Mouse (Mus musculus) intestine, embryonic 14.5 days (tissue): ENCODE data around the gene Bank1. TPM values are rescaled to one million over a fixed set of nuclear protein-coding genes. Genes with fewer than 3 reads are reported as not detected.
"Not testable (repeated sequence)": the region's sequence is repeated elsewhere in the genome, so short reads cannot be mapped to it uniquely, and the experiment has no call there.

Experiments
- ATAC-seq: fragments of 200-750 bp; cut with Nextera tagmentation; replicated peaks from 2 replicates; pipeline ENCODE4 v1.8.0; 2017; ENCODE audit warnings: low read depth, moderate number of reproducible peaks, moderate TSS enrichment, moderate library complexity; ENCODE audit not compliant: low FRiP score, low TSS enrichment
- DNase-seq: peaks from one replicate; pipeline ENCODE4 v3.0.0-alpha.2; 2018; ENCODE audit warnings: low spot score
- H3K27ac ChIP-seq: fragments of 300-500 bp; sonication (generic); 2 replicates; pipeline ENCODE4 v1.5.1; 2014; ENCODE audit warnings: low read depth, mild to moderate bottlenecking, control low read depth
- H3K27me3 ChIP-seq: fragments of 300-500 bp; sonication (generic); replicated peaks from 2 replicates; pipeline ENCODE4 v1.6.1; 2014; ENCODE audit warnings: low read length, control low read depth; ENCODE audit not compliant: control insufficient read depth, insufficient read depth
- H3K36me3 ChIP-seq: fragments of 300-500 bp; sonication (generic); 2 replicates; pipeline ENCODE4 v1.6.1; 2014; ENCODE audit warnings: low read length, control low read depth; ENCODE audit not compliant: control insufficient read depth, insufficient read depth
- H3K4me1 ChIP-seq: fragments of 300-500 bp; sonication (generic); replicated peaks from 2 replicates; pipeline ENCODE4 v1.6.1; 2014; ENCODE audit warnings: low read length, control low read depth, mixed read lengths; ENCODE audit not compliant: control insufficient read depth, insufficient read depth
- H3K4me2 ChIP-seq: fragments of 300-500 bp; sonication (generic); 2 replicates; pipeline ENCODE4 v1.6.1; 2014; ENCODE audit warnings: low read length
- H3K4me3 ChIP-seq: fragments of 300-500 bp; sonication (generic); 2 replicates; pipeline ENCODE4 v1.5.1; 2014; ENCODE audit warnings: low read depth, low read length, control low read depth, mixed read lengths
- H3K9ac ChIP-seq: fragments of 300-500 bp; sonication (generic); 2 replicates; pipeline ENCODE4 v1.6.1; 2014; ENCODE audit warnings: mild to moderate bottlenecking, low read length
- H3K9me3 ChIP-seq: fragments of 300-500 bp; sonication (generic); 2 replicates; pipeline ENCODE4 v1.6.1; 2016; ENCODE audit warnings: low read length, control low read depth; ENCODE audit not compliant: control insufficient read depth
- WGBS: fragments of 180-500 bp; shearing (Covaris S2); extraction: QIAGEN DNeasy Blood & Tissue Kit; methylation state at CpG from one replicate; pipeline ENCODE4 v1.1.7; 2014; 5-methylcytosine and 5-hydroxymethylcytosine counted together
- polyA plus RNA-seq: library from polyadenylated mRNA; unstranded; fragments of >200 nt; fragmentation: Nextera tagmentation; extraction: Ambion mirVana; gene quantifications from 2 replicates; pipeline ENCODE4 v1.2.1, GENCODE M21; 2014

The Bank1 gene
- polyA plus RNA-seq, 1 experiment from 2014 or later = 1.6 TPM

DNA sequence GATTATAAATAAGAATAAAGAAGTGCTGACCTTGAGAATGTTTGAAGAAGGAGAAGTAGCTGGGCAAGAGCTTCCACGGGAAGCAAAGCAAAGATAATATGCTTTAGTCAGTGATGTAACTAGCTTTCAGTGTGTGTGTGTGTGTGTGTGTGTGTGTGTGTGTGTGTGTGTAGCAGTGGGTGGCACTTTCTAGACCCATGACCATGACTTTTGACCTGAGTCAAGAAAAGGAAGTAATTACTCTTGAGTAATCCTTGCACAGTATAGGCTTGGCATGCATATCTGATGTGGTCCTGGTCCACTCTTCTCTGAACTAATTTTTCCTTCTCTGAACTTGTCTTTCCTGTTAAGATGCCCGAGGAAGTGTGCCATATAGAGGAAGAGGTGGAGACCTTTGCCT, 5.3 kb upstream of the Bank1 start:
- Histone ChIP-seq H3K4me2 (no peak overlapping the region), H3K27ac (no peak overlapping the region), H3K4me1 (no peaks in the 10 kb centered on the region), H3K36me3 (no peaks in the 10 kb centered on the region), H3K9me3 (no peaks in the 10 kb centered on the region), H3K4me3 (no peak overlapping the region), H3K9ac (no peak overlapping the region), H3K27me3 (no peaks in the 10 kb centered on the region)
- 68% methylated on average over 2 of the region's 2 CpGs for WGBS
- ATAC-seq (no peak), DNase-seq (no peak)

DNA sequence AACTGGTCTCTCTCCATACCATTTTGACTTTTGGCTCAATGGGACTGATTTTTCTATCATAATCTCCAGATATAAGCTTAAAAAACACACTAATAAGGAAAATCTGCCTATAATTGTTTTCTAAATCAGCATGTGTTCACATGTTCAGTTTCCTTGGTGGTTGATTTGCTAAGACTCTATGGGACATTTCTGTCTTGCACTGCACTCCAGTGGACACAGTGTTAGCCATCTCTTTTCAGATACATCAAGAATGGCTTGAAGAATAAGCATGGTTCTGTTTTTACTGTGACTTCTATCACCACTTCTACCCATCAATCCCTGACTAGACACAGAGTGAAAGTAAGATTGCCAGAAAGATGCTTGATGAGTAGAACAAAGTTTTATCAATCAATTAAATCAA, 4.2 kb upstream of the Bank1 start:
- Histone ChIP-seq H3K27ac (no peak overlapping the region), H3K9me3 (no peaks in the 10 kb centered on the region), H3K9ac (no peak overlapping the region), H3K36me3 (no peaks in the 10 kb centered on the region), H3K27me3 (no peaks in the 10 kb centered on the region), H3K4me2 (no peak overlapping the region), H3K4me1 (no peaks in the 10 kb centered on the region), H3K4me3 (no peak overlapping the region)
- no peak for ATAC-seq
- no peak for DNase-seq

DNA sequence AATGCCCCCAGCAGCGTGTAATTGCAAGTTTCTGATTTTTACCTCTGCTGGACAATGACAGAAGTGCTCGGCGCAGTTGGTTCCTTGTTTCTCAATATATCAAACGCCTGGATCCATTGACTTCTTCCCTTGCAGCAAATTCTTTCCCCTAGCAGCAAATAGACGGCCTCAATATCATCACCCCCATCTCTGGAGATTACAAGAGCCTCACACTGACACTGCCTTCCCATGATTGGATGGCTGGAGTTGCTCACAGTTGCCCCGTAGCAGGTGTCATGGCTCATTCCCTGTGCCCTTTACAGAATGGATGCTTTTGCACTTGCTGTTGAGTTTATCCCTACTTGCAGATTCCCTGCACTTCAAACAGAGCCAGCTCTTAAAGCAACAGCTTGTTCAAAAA, 3.3 kb upstream of the Bank1 start:
- H3K36me3 ChIP-seq = no peaks in the 10 kb centered on the region
- no peak overlapping the region for H3K4me3 ChIP-seq
- H3K27me3 ChIP-seq = no peaks in the 10 kb centered on the region
- no peaks in the 10 kb centered on the region for H3K9me3 ChIP-seq
- no peaks in the 10 kb centered on the region for H3K4me1 ChIP-seq
- H3K4me2 ChIP-seq = no peak overlapping the region
- no peak overlapping the region for H3K9ac ChIP-seq
- DNase-seq (no peak), ATAC-seq (no peak)
- no peak overlapping the region for H3K27ac ChIP-seq
- WGBS = 65% methylated on average over 6 of the region's 6 CpGs

DNA sequence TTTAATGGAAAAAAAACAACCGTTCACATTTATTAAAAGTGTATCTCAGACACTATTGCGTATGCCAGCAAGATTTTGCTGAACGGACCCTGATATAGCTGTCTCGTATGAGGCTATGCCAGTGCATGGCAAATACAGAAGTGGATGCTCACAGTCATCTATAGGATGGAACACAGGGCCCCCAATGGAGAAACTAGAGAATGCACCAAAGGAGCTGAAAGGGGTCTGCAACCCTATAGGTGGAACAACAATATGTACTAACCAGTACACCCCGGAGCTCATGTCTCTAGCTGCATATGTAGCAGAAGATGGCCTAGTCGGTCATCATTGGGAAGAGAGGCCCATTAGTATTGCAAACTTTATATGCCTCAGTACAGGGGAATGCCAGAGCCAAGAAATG, 1.1 kb downstream of the Bank1 start:
- DNase-seq, ATAC-seq, H3K4me2 ChIP-seq, H3K9me3 ChIP-seq, H3K9ac ChIP-seq, H3K4me3 ChIP-seq, H3K36me3 ChIP-seq, H3K27me3 ChIP-seq, H3K4me1 ChIP-seq, H3K27ac ChIP-seq: not testable (repeated sequence)
- 91% methylated on average over 6 of the region's 6 CpGs for WGBS

DNA sequence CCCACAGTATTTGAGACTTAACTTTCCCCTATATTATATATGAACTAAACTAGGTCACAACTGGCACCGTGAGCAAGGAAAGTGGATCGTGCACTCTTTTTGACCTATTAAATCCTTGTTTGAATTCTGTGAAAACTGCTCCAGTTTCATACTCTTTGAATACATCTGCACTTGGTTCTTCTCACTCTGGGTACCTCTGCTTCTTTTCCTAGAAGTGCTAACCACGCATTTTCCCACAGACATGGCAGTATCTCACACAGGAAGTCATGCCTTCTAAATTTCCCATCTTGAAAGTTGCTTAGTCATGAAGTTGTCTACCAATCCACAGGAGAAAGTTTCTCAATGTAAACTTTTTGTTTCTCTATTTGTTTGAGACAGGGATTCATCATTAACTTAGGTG, 3.9 kb downstream of the Bank1 start:
- Histone ChIP-seq H3K4me2 (no peak overlapping the region), H3K27me3 (no peaks in the 10 kb centered on the region), H3K36me3 (no peaks in the 10 kb centered on the region), H3K9ac (no peak overlapping the region), H3K27ac (no peak overlapping the region), H3K4me3 (no peak overlapping the region), H3K9me3 (no peaks in the 10 kb centered on the region), H3K4me1 (no peaks in the 10 kb centered on the region)
- ATAC-seq (no peak), DNase-seq (no peak)
- WGBS = 87% methylated on average over 3 of the region's 3 CpGs

DNA sequence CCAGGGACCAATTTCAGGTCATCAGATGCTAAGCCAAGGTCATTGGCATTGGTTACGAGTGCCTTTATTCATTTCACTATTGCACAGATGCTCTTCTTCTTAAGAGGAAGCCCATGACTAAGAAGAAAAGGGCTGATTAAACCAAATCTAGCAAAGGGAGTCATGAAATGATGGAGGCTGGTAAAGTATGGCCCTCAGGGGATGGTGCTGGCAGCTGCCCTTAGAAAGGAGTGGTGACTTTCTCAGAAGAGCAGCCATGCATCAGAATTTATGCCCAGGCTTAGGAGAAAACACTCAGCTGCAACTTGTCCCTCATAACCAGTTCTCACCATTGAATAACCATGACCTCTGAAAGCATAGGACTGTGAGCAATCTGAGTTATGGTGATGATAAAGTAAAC, 17.4 kb downstream of the Bank1 start:
- H3K4me2 ChIP-seq = no peak overlapping the region
- no peak overlapping the region for H3K9ac ChIP-seq
- no peaks in the 10 kb centered on the region for H3K4me1 ChIP-seq
- no peaks in the 10 kb centered on the region for H3K36me3 ChIP-seq
- ATAC-seq = no peak
- H3K9me3 ChIP-seq = no peaks in the 10 kb centered on the region
- no peak for DNase-seq
- H3K27me3 ChIP-seq = no peaks in the 10 kb centered on the region
- no peak overlapping the region for H3K27ac ChIP-seq
- no peak overlapping the region for H3K4me3 ChIP-seq
- 87% methylated on average over 1 of the region's 1 CpGs for WGBS

DNA sequence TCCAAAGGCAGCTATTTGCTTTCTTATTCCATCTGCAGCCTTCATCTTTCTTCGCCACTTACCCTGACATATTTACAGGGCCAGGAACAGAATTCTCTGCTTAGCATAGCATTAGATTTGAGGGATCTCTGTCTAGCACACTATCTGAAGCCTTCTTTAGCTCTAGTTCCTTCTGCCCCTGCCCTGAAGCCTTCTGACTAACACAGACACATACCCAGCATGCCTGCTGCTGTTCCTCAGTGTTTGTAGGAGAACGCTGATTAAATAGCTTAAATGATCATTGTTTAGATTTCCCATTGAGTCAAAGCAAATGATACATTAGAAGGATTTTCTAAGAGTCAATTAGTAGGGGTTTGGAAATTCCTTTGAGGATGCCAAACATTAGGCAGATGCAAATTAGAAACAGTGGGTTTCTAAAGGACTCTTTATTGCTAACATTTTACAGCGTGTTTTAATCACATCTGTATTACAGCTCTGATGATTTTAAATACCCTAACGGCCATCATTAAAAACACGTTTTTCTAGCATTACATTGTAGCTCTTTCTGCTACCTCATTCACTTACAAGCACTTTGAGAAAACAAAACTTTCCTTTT, 19.2 kb downstream of the Bank1 start:
- Histone ChIP-seq H3K4me2 (no peak overlapping the region), H3K27me3 (no peaks in the 10 kb centered on the region), H3K9me3 (no peaks in the 10 kb centered on the region), H3K4me1 (no peaks in the 10 kb centered on the region), H3K9ac (no peak overlapping the region), H3K36me3 (no peaks in the 10 kb centered on the region), H3K27ac (no peak overlapping the region), H3K4me3 (no peak overlapping the region)
- no peak for DNase-seq
- 56% methylated on average over 5 of the region's 5 CpGs for WGBS
- ATAC-seq = no peak

DNA sequence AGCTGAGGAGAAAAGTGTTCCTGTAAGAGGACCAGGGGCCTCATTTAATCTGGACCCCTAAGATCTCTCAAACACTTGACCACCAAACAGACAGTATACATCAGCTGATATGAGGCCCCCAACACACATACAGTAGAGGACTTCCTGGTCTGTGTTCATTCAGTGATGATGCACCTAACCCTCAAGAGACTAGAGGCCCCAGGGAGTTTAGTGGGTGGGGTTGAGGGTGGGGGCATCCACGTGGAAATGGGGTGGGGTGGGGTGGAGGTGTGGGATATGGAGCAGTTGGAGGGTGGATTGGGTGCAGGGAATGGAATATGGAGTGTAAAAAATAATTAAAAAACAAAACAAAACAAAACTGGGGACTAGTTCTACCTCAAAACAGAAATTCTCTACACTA, 23.3 kb downstream of the Bank1 start:
- Histone ChIP-seq H3K4me1 (no peaks in the 10 kb centered on the region), H3K9me3 (no peaks in the 10 kb centered on the region), H3K4me2 (no peak overlapping the region), H3K27ac (no peak overlapping the region), H3K27me3 (no peaks in the 10 kb centered on the region), H3K36me3 (no peaks in the 10 kb centered on the region), H3K4me3 (no peak overlapping the region), H3K9ac (no peak overlapping the region)
- 25% methylated on average over 1 of the region's 1 CpGs for WGBS
- no peak for ATAC-seq
- DNase-seq = no peak

DNA sequence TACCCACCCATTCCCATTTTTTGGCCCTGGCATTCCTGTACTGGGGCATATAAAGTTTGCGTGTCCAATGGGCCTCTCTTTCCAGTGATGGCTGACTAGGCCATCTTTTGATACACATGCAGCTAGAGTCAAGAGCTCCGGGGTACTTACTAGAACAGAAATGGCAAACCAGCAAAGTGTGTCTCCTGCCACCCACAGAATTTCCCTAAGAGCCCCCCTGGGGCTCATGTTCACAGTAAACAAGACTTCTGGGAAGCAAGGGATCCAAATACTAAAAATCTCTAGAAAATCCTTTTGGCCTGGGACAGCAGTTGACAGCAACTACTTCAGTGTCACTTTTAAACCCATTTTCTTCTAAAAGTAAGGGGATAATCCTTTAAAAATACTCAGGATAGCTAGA, 25.1 kb downstream of the Bank1 start:
- H3K9me3 ChIP-seq, H3K4me3 ChIP-seq, H3K36me3 ChIP-seq, H3K4me2 ChIP-seq, DNase-seq, H3K4me1 ChIP-seq, H3K9ac ChIP-seq, H3K27ac ChIP-seq, H3K27me3 ChIP-seq, ATAC-seq: not testable (repeated sequence)
- WGBS = 89% methylated on average over 2 of the region's 2 CpGs
